Mouse (Mus musculus) layer of hippocampus, postnatal 36 days (tissue): ENCODE measurements around the gene Tcea3. TPM values are rescaled to one million over a fixed set of nuclear protein-coding genes. Genes with fewer than 3 reads are reported as not detected.

Source experiments
- total RNA-seq, 2 experiments: library from RNA; stranded (reverse); gene quantifications; 2 replicates each; pipeline ENCODE4 v1.2.3; 2021

The Tcea3 gene
- total RNA-seq, 2 experiments from 2014 or later, result 0.27 to 0.30 TPM

Other genes with a start within 250 kb of the Tcea3 start
- 10 to 100 TPM; 28.7 to 30.3 TPM for gene Eloa, start 226.0 kb upstream of the Tcea3 start, total RNA-seq
- 100 to 1,000 TPM; 284 to 295 TPM for gene Rpl11, start 194.3 kb upstream of the Tcea3 start, total RNA-seq
- gene Id3, start 104.2 kb upstream of the Tcea3 start, total RNA-seq, result 10 to 100 TPM; 35.4 to 42.4 TPM
- under 1 TPM; 0.63 to 0.72 TPM for gene E2f2, start 75.3 kb upstream of the Tcea3 start, total RNA-seq
- gene Asap3, start 41.4 kb upstream of the Tcea3 start, total RNA-seq, result 1 to 10 TPM; 3.1 to 3.2 TPM
- gene Zfp46, start 37.0 kb downstream of the Tcea3 start, total RNA-seq, result 10 to 100 TPM; 37.7 to 43.1 TPM
- 10 to 100 TPM; 88.7 TPM for gene Hnrnpr, start 63.2 kb downstream of the Tcea3 start, total RNA-seq
- gene Htr1d, start 175.8 kb downstream of the Tcea3 start, total RNA-seq, result under 1 TPM; 0.12 to 0.28 TPM
- under 1 TPM; 0.51 to 0.65 TPM for gene 6030445D17Rik, start 214.5 kb downstream of the Tcea3 start, total RNA-seq
- 100 to 1,000 TPM in 1 of 2 experiments, 10 to 100 TPM in 1; 95.2 to 111 TPM for gene Luzp1, start 222.0 kb downstream of the Tcea3 start, total RNA-seq